Mouse (Mus musculus) midbrain, embryonic 11.5 days (tissue): ENCODE measurements around the gene Mapkbp1. TPM values are rescaled to one million over a fixed set of nuclear protein-coding genes. Genes with fewer than 3 reads are reported as not detected.

Experiments used
- ATAC-seq: fragments of 200-750 bp; cut with Nextera tagmentation; 2 replicates; pipeline ENCODE4 v1.8.0; 2017; ENCODE audit warnings: moderate TSS enrichment, moderate library complexity; ENCODE audit not compliant: low FRiP score
- DNase-seq: peaks from one replicate; pipeline ENCODE4 v3.0.0; 2015; ENCODE audit warnings: low spot score; ENCODE audit errors: missing footprints
- H3K27ac ChIP-seq: fragments of 300-500 bp; sonication (generic); 2 replicates; pipeline ENCODE4 v1.5.1; 2014; ENCODE audit warnings: low read depth, low read length
- H3K27me3 ChIP-seq: fragments of 300-500 bp; sonication (generic); 2 replicates; pipeline ENCODE4 v1.6.1; 2014; ENCODE audit warnings: mild to moderate bottlenecking, low read length, moderate library complexity, mixed read lengths; ENCODE audit not compliant: control insufficient read depth, insufficient read depth
- H3K36me3 ChIP-seq: fragments of 300-500 bp; sonication (generic); 2 replicates; pipeline ENCODE4 v1.6.1; 2014; ENCODE audit warnings: mild to moderate bottlenecking, low read length, moderate library complexity, mixed read lengths; ENCODE audit not compliant: control insufficient read depth, insufficient read depth
- H3K4me1 ChIP-seq: fragments of 300-500 bp; sonication (generic); 2 replicates; pipeline ENCODE4 v1.6.1; 2014; ENCODE audit warnings: low read length; ENCODE audit not compliant: control insufficient read depth, insufficient read depth
- H3K4me2 ChIP-seq: fragments of 300-500 bp; sonication (generic); 2 replicates; pipeline ENCODE4 v1.6.1; 2014; ENCODE audit warnings: mild to moderate bottlenecking, moderate library complexity
- H3K4me3 ChIP-seq: fragments of 300-500 bp; sonication (generic); 2 replicates; pipeline ENCODE4 v1.5.1; 2014; ENCODE audit warnings: low read depth, low read length
- H3K9ac ChIP-seq: fragments of 300-500 bp; sonication (generic); 2 replicates; pipeline ENCODE4 v1.6.1; 2014; ENCODE audit warnings: low read length
- H3K9me3 ChIP-seq: fragments of 300-500 bp; sonication (generic); 2 replicates; pipeline ENCODE4 v1.6.1; 2016; ENCODE audit warnings: low read length; ENCODE audit not compliant: control insufficient read depth
- WGBS: fragments of 180-500 bp; shearing (Covaris S2); extraction: QIAGEN DNeasy Blood & Tissue Kit; methylation state at CpG from one replicate; pipeline ENCODE4 v1.1.7; 2014; 5-methylcytosine and 5-hydroxymethylcytosine counted together
- microRNA-seq: library from miRNA; unstranded; fragments of <30 nt; microRNA quantifications from one replicate; pipeline ENCODE4, GENCODE M21; 2017
- polyA plus RNA-seq: library from polyadenylated mRNA; unstranded; fragments of >200 nt; fragmentation: Nextera tagmentation; extraction: Ambion mirVana; gene quantifications from 2 replicates; pipeline ENCODE4 v1.2.1, GENCODE M21; 2014

The Mapkbp1 gene
- polyA plus RNA-seq, 1 experiment from 2014 or later, result 2.9 TPM

GRCm38 (mm10) chr2:120068555-120069465 is 96.3 kb downstream of the Mapkbp1 start:
- Histone ChIP-seq H3K4me1 (no peaks in the 10 kb centered on the region), H3K4me3 (no peak overlapping the region), H3K36me3 (no peaks in the 10 kb centered on the region), H3K4me2 (no peak overlapping the region), H3K9me3 (no peaks in the 10 kb centered on the region), H3K27me3 (no peaks in the 10 kb centered on the region), H3K9ac (peak overlapping the region; percentile 11; the same call in 1 of the 2 replicates), H3K27ac (no peak overlapping the region)
- DNase-seq (peak; percentile 92), ATAC-seq (peak; percentile 70)
- 36% methylated on average over 16 of the region's 16 CpGs for WGBS

GRCm38 (mm10) chr2:120069466-120069990 is 97.0 kb downstream of the Mapkbp1 start:
- DNase-seq (no peak), ATAC-seq (peak; percentile 23; the same call in 1 of the 2 replicates)
- WGBS, result 71% methylated on average over 8 of the region's 8 CpGs
- H3K4me1 ChIP-seq, result no peaks in the 10 kb centered on the region
- H3K36me3 ChIP-seq, result no peaks in the 10 kb centered on the region
- H3K9me3 ChIP-seq, result no peaks in the 10 kb centered on the region
- H3K9ac ChIP-seq, result no peak overlapping the region
- no peak overlapping the region for H3K27ac ChIP-seq
- H3K4me2 ChIP-seq, result no peak overlapping the region
- no peaks in the 10 kb centered on the region for H3K27me3 ChIP-seq
- H3K4me3 ChIP-seq, result no peak overlapping the region

- 90% methylated on average over 4 of the region's 4 CpGs for WGBS
- DNase-seq, result no peak
- Histone ChIP-seq H3K4me2 (no peak overlapping the region), H3K4me1 (peaks cover 2% of the 10 kb centered on the region; the same call in 1 of the 2 replicates), H3K9me3 (no peaks in the 10 kb centered on the region), H3K36me3 (no peaks in the 10 kb centered on the region), H3K27ac (no peak overlapping the region), H3K27me3 (peaks cover 15% of the 10 kb centered on the region), H3K4me3 (no peak overlapping the region), H3K9ac (no peak overlapping the region)
- ATAC-seq, result no peak
Measured at GRCm38 (mm10) chr2:120074096-120074495, 101.6 kb downstream of the Mapkbp1 start.

DNA sequence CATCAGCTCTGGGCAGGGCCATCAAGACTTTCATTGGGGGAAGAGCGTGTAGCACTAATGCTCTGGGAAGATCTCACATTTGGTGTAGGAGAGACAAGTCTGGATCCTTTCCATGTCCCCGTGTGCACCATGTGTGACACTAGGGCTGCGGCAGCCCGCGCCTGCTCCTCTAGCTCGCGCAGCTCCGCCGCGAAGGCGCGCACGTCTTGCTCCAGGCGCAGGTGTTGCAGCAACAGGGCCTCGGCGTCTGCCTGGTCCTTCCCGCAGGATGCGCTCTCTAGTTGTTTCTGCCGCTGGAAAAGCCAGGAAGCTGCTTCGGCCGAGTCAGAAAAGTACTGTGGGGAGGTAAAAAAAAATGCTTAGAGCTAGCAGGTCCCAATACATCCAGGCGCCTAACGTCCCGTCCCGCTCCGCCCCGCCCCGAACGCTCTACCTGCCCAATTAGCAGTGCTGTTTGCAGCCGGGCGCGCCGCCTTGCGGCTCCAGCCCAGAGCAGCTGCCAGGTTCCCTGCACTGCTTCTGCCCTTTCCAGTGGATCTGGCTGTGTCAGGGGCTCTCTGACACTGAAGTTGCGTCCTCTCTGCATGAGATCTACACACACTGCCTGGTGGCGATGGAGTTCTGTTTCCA is 103.7 kb downstream of the Mapkbp1 start:
- no peak overlapping the region for H3K27ac ChIP-seq
- H3K9me3 ChIP-seq, result no peaks in the 10 kb centered on the region
- H3K27me3 ChIP-seq, result peaks cover 15% of the 10 kb centered on the region
- 2% methylated on average over 36 of the region's 36 CpGs for WGBS
- peak; percentile 64 for ATAC-seq
- H3K4me3 ChIP-seq, result peak overlapping the region; percentile 28
- no peaks in the 10 kb centered on the region for H3K36me3 ChIP-seq
- DNase-seq, result peak; percentile 91
- H3K9ac ChIP-seq, result peak overlapping the region; percentile 7; the same call in 1 of the 2 replicates
- peaks cover 2% of the 10 kb centered on the region; the same call in 1 of the 2 replicates for H3K4me1 ChIP-seq
- peak overlapping the region; percentile 60 for H3K4me2 ChIP-seq

Small RNAs within 50 kb of the gene (microRNA-seq; reads per million reads assigned to microRNA genes)
- not detected for gene Mir7665

Other genes starting within 250 kb of the Mapkbp1 start
- gene Itpka, start 230.4 kb upstream of the Mapkbp1 start, polyA plus RNA-seq, result 1.2 and 1.4 TPM in 2 replicates
- gene Ltk, start 212.3 kb upstream of the Mapkbp1 start, polyA plus RNA-seq, result 0.05 TPM in 1 of 2 replicates, not detected in the other
- 18.2 and 22.8 TPM in 2 replicates for gene Rpap1, start 185.2 kb upstream of the Mapkbp1 start, polyA plus RNA-seq
- gene Tyro3, start 175.0 kb upstream of the Mapkbp1 start, polyA plus RNA-seq, result 19.1 and 22.6 TPM in 2 replicates
- gene Mga, start 75.5 kb upstream of the Mapkbp1 start, polyA plus RNA-seq, result 32.1 and 32.9 TPM in 2 replicates
- 18.8 and 19.1 TPM in 2 replicates for gene Jmjd7, start 54.8 kb downstream of the Mapkbp1 start, polyA plus RNA-seq
- gene Gm28042, start 54.8 kb downstream of the Mapkbp1 start, polyA plus RNA-seq, result 3.6 and 3.9 TPM in 2 replicates
- 1.5 and 2.3 TPM in 2 replicates for gene Pla2g4b, start 60.7 kb downstream of the Mapkbp1 start, polyA plus RNA-seq
- gene Ehd4, start 181.9 kb downstream of the Mapkbp1 start, polyA plus RNA-seq, result 10.2 and 17.2 TPM in 2 replicates